Mouse (Mus musculus): ENCODE measurements around the gene Vmn1r224. TPM values are rescaled to one million over a fixed set of nuclear protein-coding genes. Genes with fewer than 3 reads are reported as not detected.

The Vmn1r224 gene
- not detected for polyA plus RNA-seq (2017; shearing (Covaris generic))

DNA sequence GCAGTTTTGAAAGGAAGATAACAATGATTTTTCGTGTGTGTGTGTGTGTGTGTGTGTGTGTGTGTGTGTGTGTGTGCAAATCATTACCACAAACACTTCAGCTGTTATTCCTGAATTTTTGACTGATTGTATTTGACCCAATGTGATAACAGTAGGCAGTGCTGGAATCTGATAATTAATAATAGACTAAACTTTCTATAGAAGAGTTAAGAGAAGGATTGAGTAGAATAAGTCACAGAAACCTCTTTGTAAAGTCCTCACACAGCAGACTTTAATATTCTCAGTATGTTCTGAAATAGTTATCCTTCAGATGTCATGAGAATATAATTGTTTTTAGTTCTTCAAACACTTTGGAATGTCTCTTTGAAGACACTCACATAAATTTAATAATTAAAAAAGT lies at the start of gene Vmn1r224:
TSS of gene Vmn1r224 (plus strand) at position 301 of the 400 bp plus-strand sequence.

Other genes with a start within 250 kb of the Vmn1r224 start
- not detected for gene Fpr-rs6, start 231.0 kb upstream of the Vmn1r224 start, polyA plus RNA-seq (2017; shearing (Covaris generic))
- gene Vmn2r105, start 179.1 kb upstream of the Vmn1r224 start, polyA plus RNA-seq (2017; shearing (Covaris generic)) = not detected
- not detected for gene Vmn2r106, start 128.6 kb upstream of the Vmn1r224 start, polyA plus RNA-seq (2017; shearing (Covaris generic))
- not detected for gene Vmn2r107, start 68.9 kb upstream of the Vmn1r224 start, polyA plus RNA-seq (2017; shearing (Covaris generic))
- not detected for gene Vmn2r108, start 67.2 kb downstream of the Vmn1r224 start, polyA plus RNA-seq (2017; shearing (Covaris generic))
- gene Vmn1r225, start 84.0 kb downstream of the Vmn1r224 start, polyA plus RNA-seq (2017; shearing (Covaris generic)) = not detected
- gene Vmn2r109, start 150.6 kb downstream of the Vmn1r224 start, polyA plus RNA-seq (2017; shearing (Covaris generic)) = not detected
- 0.05 TPM for gene Vmn2r110, start 182.3 kb downstream of the Vmn1r224 start, polyA plus RNA-seq (2017; shearing (Covaris generic))
- not detected for gene Fpr-rs3, start 210.7 kb downstream of the Vmn1r224 start, polyA plus RNA-seq (2017; shearing (Covaris generic))